Mouse (Mus musculus): ENCODE data around the gene Bysl. TPM values are rescaled to one million over a fixed set of nuclear protein-coding genes. Genes with fewer than 3 reads are reported as not detected.
A peak's percentile ranks its signal among the peaks of the same experiment; 100 is the strongest.

Gene Bysl
- total RNA-seq, 4 experiments from 2014 or later, result 16.9 to 18.6 (median 17.8) TPM

DNA sequence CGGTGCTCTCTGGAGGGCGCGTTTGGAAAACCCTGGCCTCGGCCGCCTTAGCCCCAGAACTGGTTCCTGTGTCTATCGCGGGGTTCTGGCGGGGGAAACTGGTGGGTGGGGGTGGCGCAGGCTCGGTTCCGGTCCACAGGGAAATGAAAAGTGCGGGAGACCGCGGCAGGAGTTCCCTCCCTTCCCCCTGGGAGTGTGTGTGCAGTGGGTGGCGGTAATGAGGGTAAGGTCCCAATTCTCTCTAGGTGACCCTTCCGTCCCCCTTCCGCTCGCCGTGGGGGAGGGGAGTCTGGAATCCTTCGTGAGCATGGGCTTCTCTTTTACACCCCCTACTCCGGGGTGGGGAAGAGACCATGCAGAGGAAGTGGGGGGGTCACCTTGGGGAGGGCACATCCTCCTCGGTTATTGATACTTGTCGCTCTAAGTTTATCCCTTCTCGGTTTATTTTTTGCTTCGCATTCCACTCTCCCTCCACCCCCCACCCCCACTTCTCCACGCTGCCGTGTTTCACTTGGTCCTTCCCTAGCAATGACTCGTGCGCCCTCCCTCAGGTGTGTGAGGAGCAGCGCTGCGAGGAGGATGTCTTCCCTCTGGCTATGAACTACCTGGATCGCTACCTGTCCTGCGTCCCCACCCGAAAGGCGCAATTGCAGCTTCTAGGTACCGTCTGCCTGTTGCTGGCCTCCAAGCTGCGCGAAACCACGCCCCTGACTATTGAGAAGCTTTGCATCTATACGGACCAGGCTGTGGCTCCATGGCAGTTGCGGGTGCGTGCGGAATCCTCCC, 16.9 kb downstream of the Bysl start:
- DNase-seq (ENCODE audit: low spot score in 2 of 2), result no peak

DNA sequence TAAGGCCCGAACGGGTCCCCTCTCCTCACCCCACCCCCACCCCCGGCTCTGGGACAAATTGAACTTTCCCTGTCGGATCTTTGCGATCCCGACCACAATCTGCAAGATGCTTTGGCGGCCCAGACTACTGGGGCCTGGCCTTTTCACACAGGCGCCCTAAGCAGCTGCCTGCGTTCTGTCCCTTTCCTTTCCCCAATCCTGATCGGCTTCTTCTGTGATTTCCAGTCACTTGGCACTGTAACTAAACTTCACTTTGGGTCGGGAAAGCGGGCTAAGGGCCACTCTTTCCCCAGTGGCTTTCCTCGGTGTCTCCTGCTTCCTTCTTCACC, 17.5 kb downstream of the Bysl start:
- DNase-seq (ENCODE audit: low spot score in 2 of 2), result no peak

DNA sequence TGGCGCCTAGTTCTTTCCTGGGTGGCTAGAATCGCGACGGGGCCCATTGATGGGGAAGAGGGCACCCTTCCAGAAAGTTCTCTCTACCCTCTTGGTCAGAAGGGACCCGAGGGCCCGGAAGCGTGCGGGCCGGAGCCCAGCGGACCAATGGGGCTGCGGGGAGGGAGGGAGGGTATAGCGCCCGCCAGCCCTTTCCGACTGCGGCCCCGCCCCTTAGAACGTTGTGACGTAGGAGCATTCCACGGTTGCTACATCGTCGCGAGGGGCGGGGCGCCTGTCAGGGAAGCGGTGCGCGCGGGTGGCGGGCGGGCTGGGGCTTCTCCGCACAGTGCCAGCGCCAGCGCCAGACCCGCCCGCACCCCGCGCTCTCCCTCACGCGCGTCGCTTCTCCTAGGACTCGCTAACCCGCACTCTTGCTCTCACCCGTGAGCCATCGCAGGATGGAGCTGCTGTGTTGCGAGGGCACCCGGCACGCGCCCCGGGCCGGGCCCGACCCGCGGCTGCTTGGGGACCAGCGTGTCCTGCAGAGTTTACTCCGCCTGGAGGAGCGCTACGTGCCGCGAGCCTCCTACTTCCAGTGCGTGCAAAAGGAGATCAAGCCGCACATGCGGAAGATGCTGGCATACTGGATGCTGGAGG, 18.0 kb downstream of the Bysl start:
- peak; percentile 77 to 86 for DNase-seq (ENCODE audit: low spot score in 2 of 2)

DNA sequence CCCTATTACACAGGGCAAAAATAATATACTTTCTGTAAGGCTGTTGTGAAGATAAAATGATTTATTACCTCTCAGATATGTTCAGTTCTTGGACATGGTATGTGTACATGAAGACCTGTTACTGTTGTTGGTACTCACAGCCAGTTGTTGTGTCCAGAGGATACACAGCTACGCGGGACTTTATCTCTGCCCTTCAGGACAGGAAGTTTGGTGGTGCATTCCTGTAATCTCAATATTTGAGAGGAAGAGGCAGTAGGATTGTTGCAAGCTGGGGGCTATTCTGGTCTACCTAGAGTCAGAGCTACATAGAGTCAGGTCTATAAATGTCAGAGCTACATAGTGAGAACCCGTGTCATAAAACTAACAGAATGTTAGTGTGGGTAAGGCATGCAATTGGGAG, 20.2 kb downstream of the Bysl start:
- DNase-seq (ENCODE audit: low spot score in 2 of 2), result no peak

DNA sequence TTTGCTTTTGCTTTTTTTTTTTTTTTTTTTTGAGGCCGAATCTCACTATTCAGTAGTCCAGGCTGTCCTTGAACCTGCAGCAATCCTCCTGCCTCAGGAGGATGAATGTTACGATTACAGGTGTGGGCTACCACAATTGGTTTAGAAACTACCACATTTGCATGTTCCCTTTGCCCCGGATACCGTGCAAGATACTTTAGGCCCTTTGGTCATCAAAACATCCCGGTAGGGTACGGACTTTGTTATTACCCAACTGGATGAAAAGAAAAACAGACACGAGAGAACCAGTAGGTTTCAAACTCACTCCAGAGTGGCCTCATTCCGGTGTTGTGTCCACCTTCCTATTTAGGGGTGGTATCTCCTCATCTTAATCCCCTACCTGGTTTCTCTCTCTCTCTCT, 22.8 kb downstream of the Bysl start:
- no peak for DNase-seq (ENCODE audit: low spot score in 2 of 2)

DNA sequence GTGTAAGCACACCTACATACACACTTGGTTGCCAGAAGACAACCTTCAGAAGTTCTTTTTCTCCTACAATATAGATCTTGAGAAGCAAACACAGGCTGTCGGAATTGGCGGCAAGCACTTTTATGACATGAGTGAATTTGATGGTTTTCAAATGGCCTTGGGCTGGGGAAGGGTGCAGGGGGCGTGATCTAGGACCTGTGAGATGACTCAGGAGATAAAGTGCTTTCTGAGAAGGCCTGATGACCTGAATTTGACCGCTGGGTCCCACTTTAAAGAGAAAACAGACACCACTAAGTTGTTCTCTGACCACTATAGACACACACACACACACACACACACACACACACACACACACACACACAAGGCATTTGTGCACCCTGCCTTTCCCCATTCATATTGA, 30.3 kb downstream of the Bysl start:
- no peak for DNase-seq (ENCODE audit: low spot score in 2 of 2)

DNA sequence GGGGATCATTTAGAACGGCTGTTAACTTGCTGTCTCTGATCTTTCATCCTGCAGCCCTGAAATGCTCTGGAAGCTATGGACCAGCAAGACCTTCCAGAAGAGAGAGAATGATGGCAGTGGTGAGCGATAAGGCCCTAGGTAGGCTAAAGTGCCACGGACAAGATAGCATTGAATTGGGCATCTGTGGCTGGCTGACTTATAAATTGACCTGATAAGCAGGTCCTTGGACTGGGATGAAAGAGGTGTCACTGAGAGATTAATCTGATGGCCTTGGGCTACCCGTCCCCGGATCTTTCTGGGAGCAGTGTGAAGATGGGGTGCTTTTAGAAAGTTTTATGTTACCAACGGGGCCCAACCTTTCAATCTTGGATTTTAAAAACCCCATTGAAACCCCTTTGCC, 32.6 kb downstream of the Bysl start:
- no peak for DNase-seq (ENCODE audit: low spot score in 2 of 2)

DNA sequence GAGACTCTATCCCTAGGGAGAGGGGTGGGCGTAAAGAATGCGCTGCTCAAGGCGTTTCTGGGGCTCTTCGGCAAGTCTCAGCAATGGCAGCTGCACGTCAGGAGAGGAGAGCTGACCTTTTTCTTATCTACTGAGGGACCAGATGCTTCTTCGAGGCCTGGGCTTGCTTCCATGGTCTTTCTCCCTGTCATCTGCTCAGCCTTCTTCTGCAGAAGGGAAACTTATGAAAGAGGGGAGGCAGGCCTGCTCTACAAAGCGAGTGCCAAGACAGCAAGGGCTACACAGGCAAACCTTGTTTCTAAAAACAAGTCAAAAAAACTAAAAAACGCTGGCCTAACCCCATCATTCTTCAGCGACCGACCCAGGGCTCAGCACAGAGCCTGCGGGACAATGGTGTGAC, 36.5 kb downstream of the Bysl start:
- DNase-seq (ENCODE audit: low spot score in 2 of 2), result no peak

DNA sequence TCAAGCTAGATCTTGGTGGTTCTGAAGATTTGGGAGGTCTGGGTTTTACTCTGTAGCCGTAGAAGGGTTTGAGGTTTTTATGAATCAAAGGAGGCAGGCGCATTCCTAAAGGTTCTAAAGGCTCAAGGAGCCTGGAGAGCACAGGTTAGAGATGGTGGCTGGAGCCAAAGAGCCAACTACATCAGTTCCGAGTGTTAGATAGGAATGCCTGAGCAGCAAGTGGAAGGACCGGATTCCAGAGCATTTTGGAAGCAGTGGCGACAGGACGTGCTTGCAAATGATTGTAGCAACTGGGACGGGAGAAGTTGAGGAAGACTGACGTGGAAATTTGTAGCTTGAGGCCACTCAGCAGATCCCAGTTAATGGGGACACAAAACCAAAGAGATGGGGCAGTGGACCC, 37.3 kb downstream of the Bysl start:
- no peak for DNase-seq (ENCODE audit: low spot score in 2 of 2)

DNA sequence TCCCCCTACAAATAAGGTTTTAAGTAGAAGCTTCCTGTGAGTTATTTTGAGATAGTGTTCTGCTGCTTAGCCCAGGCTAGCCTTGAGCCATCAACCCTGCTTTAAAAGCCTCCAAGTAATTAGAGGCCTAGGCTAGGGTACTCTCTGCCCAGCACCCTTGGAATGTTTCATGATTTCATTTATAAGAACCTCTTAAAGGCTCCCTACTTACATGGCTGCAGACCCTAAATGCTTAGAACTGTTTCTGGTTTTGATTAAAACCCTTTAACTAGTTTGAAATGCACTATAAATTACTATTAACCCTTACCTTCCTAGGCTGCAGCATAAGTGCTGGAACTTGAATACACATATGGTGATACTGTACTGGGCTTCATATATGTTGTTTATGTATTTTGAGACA, 38.9 kb downstream of the Bysl start:
- DNase-seq (ENCODE audit: low spot score in 2 of 2), result no peak

DNA sequence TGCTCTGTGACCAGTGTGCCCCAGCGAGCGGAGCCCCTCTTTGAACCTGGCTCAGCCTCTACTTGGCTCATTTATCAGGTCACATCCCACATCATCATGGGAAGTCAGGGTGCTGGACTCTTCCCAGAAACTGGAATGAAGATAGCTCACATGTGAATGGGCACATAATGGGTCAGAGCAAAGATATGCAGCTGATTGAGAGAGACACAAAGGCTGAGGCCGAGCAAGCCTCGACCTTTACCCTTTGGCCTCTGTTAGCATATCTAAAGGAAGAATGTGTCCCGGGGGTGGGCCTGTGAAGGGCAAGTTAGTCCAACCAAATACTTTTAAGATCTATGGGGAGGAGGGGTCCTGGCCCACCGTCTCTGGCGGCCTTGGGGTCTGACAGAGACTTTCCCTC, 39.7 kb downstream of the Bysl start:
- no peak for DNase-seq (ENCODE audit: low spot score in 2 of 2)

DNA sequence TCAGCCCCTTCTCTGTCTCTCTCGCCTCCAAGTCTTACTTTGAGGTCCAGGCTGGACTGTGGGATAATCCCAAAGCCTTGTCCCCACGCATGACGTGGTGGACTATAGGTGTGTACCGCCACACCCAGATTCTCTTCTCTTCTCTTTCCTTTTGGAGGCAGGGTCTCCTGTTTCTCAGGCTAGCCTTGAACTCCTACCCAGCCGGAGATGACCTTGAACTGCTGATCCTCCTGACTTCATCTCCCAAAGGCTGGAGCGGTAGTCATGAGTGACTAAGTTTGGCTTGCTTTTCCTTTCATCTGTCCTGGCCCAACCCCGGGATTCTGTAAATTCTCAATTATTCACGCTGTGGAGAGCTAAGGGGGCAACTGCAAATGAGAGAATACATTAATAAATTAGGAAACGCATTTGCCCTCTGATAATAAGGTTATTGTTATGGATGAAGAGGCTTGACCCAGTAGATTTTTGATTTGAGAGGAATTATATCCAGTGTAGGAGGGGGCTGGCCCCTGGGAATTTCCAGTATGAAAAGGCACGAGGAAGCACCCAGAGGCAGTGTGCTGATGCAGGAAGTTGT, 42.3 kb downstream of the Bysl start:
- no peak for DNase-seq (ENCODE audit: low spot score in 2 of 2)

DNA sequence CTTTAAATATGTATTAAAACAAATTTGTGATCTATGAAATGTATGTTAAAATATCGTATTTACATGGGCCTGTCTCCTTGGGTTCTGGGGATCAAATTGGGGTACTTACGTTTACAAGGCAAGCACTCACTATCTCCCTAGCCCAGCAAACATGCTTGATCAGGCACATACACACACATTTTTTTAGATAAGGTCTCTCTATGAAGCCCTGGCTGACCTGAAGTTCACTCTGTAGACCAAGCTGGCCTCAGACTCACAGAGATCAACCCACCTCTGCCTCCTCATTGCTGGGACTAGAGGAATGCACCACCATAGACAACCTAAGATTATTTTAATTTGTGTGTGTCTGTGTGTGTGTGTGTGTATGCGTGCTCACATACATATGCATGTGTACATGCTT, 42.9 kb downstream of the Bysl start:
- DNase-seq (ENCODE audit: low spot score in 2 of 2), result no peak

DNA sequence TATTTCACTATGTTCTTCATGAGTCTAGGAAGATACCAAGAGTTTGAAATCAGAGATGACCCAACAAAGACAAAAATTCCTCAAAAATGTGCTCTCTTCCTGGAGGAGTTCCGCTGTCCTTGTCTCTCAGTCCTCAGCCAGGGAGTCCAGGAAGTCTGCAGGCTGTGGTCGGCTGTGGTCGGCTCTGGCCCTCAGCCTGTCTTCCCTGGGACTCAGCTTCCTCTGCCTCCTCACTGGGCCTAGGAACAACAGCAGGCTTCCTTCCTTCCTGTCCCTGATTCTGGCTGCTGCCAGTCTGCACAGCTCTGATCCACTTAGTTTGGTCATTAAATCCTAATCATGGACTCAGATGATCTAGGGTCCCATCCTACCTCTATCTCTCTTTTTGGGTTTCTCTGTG, 44.0 kb downstream of the Bysl start:
- DNase-seq (ENCODE audit: low spot score in 2 of 2), result no peak

DNA sequence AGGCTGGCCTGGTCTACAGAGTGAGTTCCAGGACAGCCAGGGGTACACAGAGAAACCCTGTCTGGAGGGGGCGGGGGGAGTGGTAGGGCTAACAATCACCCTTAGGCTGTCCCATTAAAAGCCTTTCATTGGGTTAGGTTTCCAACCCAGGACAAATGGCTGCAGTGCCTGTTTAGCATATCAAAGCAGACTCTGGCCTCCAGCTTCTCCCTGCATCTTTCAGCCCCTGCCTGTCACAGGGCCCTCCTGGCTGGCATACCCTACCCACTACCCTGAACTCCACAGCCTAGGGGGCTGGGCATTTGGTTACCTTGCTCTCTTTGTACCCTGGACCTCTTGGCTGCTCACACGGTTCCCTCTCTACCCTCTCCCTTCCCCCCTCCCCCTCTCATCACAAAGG, 45.2 kb downstream of the Bysl start:
- DNase-seq (ENCODE audit: low spot score in 2 of 2), result no peak

DNA sequence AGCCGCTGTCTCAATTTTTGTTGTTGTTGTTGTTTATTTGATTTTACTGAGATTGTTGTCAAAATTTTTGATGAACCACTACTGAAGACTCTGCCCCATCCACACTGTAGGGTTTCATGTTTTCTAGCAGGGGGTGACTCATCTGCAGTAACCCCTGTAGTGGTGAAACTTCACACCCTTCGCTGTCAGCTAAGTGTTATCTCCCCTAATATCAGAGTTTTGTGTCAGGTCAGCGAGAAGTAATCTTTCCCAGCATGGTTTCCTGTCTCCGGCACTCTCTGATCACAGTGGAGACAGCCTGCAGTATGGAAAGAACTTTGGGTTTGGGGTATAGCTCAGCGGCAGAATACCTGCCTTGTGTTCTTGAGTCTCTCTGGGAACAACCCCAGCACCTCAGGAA, 46.7 kb downstream of the Bysl start:
- DNase-seq (ENCODE audit: low spot score in 2 of 2), result no peak

DNA sequence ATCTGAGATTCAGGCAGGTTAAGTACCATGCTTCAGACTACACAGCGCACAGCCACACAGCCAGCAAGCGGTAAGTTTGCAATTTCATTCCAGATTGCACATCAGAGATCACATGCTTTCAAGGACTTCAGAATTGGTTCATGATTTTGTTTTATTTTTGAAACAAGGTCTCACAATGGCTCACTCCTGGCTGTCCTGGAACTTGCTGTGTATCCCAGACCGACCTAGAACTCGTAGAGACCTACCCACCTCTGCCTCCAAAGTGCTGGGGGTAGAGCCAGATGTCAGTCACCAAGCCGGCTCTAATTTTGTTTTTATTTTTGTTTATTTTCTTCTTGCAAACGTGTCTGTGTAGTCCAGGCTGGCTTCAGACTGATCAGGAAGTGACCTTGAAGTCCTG, 48.4 kb downstream of the Bysl start:
- DNase-seq (ENCODE audit: low spot score in 2 of 2), result no peak

DNA sequence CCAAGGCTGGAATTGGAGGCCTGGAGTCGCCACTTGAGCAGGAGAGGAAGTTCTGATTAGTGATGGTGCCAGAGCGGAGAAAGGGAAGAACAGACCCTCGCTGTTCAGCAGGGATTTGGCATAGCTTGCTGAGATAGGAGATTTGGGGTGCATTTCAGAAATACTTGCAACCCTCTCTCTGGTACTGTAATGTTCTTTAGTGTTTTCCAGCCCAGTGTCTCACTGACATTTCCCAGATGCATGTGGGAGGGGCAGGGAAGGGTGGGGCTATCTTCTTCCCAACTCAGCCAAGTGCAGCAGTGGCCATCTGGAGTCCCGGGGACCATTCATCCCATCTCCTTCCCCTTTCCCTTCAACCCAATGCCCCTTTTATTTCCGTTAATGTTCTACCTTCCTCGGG, 51.6 kb downstream of the Bysl start:
- no peak for DNase-seq (ENCODE audit: low spot score in 2 of 2)

DNA sequence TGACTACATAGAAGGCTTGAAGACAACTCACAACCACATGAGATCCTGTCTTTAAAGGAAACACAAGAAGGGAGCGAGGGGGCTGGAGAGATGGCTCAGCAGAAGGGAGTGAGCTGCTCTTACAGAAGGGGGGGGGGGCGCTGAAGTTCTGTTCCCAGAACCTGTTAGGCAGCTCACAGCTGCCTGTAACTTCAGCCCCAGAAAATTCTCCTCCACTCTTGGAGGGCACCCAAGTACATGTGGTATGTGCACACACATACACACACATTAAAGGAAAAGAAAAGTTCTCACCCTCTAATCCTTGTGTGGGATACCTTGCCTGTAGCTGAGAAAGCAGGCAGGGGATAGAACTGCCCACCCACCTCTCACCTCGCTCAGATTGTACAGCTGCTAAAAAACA, 54.1 kb downstream of the Bysl start:
- DNase-seq (ENCODE audit: low spot score in 2 of 2), result no peak

DNA sequence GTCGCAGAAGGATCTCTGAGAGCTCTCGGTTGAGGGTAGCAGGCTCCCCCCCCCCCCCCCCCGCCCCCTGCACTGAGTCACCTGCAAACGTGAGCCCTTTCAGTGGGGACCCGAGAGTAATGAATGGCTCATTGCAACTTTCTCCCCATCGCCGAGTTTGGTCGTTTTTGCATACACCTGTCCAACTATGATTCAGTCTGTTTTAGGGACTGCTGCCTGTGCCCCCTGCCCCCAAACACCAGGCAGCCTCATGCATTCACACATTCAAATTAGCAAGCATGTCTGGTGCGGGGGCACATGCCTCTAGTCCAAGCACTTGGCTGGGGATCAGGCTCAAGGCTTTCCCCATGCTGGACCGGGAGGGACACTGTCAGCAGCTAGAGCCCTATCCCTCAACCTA, 56.7 kb downstream of the Bysl start:
- no peak for DNase-seq (ENCODE audit: low spot score in 2 of 2)

DNA sequence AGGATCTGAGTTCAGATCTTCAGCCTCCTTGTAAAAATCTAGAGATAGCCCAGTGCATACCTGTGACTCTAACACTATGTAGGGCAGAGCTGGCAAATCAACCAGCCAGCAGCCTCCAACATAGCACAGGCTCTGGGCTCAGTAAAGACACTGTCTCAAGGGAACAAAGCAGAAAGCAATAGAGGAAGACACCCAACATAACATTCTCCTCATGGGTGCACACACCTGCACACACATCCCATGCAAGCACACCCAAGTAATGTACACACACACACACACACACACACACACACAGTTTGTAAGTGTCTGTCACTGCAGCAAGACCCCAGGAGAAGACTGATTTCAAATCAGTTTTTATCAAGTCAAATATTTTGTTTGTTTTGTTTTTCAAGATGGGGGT, 58.3 kb downstream of the Bysl start:
- DNase-seq (ENCODE audit: low spot score in 2 of 2), result no peak

DNA sequence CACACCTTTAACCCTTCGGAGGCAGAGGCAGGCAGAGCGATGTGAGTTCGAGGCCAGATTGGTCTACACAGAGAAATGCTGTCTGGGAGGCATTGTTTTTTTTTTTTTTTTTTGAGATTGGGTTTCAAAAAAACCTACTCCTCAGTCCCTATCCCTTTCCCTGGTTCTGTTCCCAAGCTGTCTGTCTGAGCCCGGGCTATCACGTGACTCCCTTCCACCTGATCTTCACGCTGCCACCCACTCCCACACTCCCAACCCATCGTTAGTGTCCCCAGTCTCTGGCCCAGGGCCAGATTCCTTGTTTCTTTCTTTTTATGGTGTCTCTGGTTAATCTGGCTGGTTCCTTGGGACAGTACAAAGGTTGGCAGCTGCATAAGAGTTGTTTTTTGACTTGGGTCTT, 60.2 kb downstream of the Bysl start:
- no peak for DNase-seq (ENCODE audit: low spot score in 2 of 2)

Measured in layer of hippocampus, adult 8-10 months (tissue).